Mouse (Mus musculus) spleen, postnatal 4 days (tissue): Measurements from ENCODE around the gene Smg1.

Experiments used
- DNase-seq, 2 experiments: peaks; one replicate each; pipeline ENCODE4 v3.0.0; 2022; ENCODE audit warnings: low spot score in 2 of 2

Gene Smg1

GRCm38 (mm10) chr7:118243453-118244385 lies at the start of gene Smg1:
Gene Smg1, minus strand, starts transcription at chr7:118243670.
- DNase-seq: peak; percentile 99 to 100

- no peak for DNase-seq
Observed at GRCm38 (mm10) chr7:118283186-118283585, 39.7 kb upstream of the Smg1 start.

- no peak for DNase-seq
Observed at GRCm38 (mm10) chr7:118282543-118282942, 39.1 kb upstream of the Smg1 start.

GRCm38 (mm10) chr7:118279521-118279920 lies 36.1 kb upstream of the Smg1 start:
- peak in 1 of 2 experiments; percentile 20 for DNase-seq

GRCm38 (mm10) chr7:118277335-118277910 lies 34.0 kb upstream of the Smg1 start:
- peak in 1 of 2 experiments; percentile 17 for DNase-seq

GRCm38 (mm10) chr7:118276684-118277334 lies 33.3 kb upstream of the Smg1 start:
- DNase-seq: no peak

GRCm38 (mm10) chr7:118275265-118275664 lies 31.8 kb upstream of the Smg1 start:
- no peak for DNase-seq

GRCm38 (mm10) chr7:118274851-118275250 lies 31.4 kb upstream of the Smg1 start:
- peak in 1 of 2 experiments; percentile 58 for DNase-seq

GRCm38 (mm10) chr7:118274169-118274568 lies 30.7 kb upstream of the Smg1 start:
- DNase-seq: no peak

- no peak for DNase-seq
Observed at GRCm38 (mm10) chr7:118266099-118266498, 22.6 kb upstream of the Smg1 start.

GRCm38 (mm10) chr7:118263606-118264005 lies 20.1 kb upstream of the Smg1 start:
- DNase-seq: no peak

GRCm38 (mm10) chr7:118262409-118262808 lies 18.9 kb upstream of the Smg1 start:
- no peak for DNase-seq

- DNase-seq: no peak
Observed at GRCm38 (mm10) chr7:118259676-118260305, 16.3 kb upstream of the Smg1 start.

- no peak for DNase-seq
Observed at GRCm38 (mm10) chr7:118258451-118258850, 15.0 kb upstream of the Smg1 start.

GRCm38 (mm10) chr7:118256740-118257139 lies 13.3 kb upstream of the Smg1 start:
- no peak for DNase-seq

GRCm38 (mm10) chr7:118254460-118254859 lies 11.0 kb upstream of the Smg1 start:
- DNase-seq: no peak

- no peak for DNase-seq
Observed at GRCm38 (mm10) chr7:118254015-118254414, 10.5 kb upstream of the Smg1 start.

GRCm38 (mm10) chr7:118252979-118253378 lies 9.5 kb upstream of the Smg1 start:
- no peak for DNase-seq

GRCm38 (mm10) chr7:118252349-118252748 lies 8.9 kb upstream of the Smg1 start:
- DNase-seq: no peak

GRCm38 (mm10) chr7:118251392-118252170 lies 8.1 kb upstream of the Smg1 start:
- no peak for DNase-seq

- no peak for DNase-seq
Observed at GRCm38 (mm10) chr7:118250482-118251160, 7.2 kb upstream of the Smg1 start.
